Mouse (Mus musculus) heart, postnatal 14 days (tissue): ENCODE results near the gene Gm10778. TPM values are rescaled to one million over a fixed set of nuclear protein-coding genes. Genes with fewer than 3 reads are reported as not detected.
"Not testable (repeated sequence)": the region's sequence is repeated elsewhere in the genome, so short reads cannot be mapped to it uniquely, and the experiment has no call there.

Experiments used
- DNase-seq, 2 experiments: peaks; one replicate each; pipeline ENCODE4 v3.0.0; 2021 to 2022
- intact Hi-C: fragments of 180-260 bp; cut with DNase I; formaldehyde crosslinking; loops from one replicate; pipeline ENCODE4 v1.15.1; 2025
- total RNA-seq, 2 experiments: library from RNA; stranded (reverse); gene quantifications; 2 replicates each; pipeline ENCODE4 v1.2.3; 2021

The Gm10778 gene
- total RNA-seq, 2 experiments from 2014 or later, result 2.6 to 2.7 TPM

DNA sequence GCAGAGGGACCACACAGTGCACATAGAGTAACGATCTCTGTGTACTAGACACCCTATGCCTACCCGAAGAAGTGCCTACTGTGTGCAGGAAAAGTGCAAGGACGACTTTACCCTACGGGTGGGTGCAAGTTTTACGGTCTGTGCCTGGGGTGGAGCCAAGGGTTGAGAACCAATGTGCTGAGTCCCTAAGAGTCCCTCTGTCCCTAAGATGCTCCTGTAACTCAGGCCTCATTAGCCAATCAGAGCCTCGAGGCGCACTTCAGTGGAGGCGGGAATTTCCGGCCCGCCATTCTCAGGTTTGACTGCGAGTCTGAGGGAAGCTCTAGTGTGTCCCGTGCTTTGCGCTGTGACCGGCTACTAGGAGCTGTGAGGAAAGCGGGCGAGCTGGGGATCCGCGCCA lies 38.3 kb downstream of the Gm10778 start:
- intact Hi-C loops, DNase-seq: not testable (repeated sequence)

DNA sequence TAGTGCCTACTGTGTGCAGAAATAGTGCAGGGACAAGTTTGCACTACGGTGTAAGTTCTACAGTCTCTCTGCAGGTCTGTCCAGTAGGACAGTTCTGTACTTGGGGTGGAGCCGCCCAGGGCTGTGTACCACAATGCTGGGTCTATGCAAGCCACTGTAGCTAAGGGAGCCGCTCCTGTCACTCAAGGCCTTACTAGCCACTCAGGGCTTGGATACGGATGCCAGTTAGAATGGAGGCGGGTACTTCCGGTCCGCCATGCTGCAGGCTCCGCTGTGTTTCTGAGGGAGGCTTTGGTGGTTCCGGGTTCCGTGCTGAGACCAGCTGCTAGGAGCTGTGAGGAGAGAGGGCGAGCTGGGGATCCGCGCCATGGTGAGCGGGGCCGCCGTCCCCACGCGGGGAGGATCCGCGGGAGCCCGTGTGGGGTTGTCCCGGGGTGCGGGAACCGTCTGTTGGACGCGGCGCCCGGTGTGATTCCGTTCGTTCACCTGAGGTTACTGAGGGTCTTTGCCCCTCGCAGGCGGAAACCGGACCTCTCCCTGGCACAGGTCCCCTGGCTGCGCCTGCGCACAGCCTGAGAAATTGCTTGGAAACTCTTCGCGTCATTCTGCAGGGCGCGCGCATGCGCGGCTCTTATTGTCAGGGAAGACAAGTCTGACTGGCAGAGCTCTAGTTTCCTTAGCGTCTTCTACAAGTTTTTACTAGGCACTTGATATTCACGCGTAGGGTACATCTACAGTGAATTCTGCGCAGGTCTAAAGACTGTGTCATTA lies 55.9 kb downstream of the Gm10778 start, which contains the start of gene Zfp433:
TSS of gene Zfp433 (plus strand) at position 295 of the 771 bp plus-strand sequence.
- intact Hi-C loops, DNase-seq: not testable (repeated sequence)

Other genes with a start within 250 kb of the Gm10778 start
- 100 to 1,000 TPM; 133 TPM for gene Nfic, start 193.4 kb upstream of the Gm10778 start, total RNA-seq
- gene Celf5, start 166.3 kb upstream of the Gm10778 start, total RNA-seq, result under 1 TPM; 0.15 to 0.19 TPM
- 10 to 100 TPM; 55.4 to 62.0 TPM for gene Ncln, start 152.7 kb upstream of the Gm10778 start, total RNA-seq
- 1 to 10 TPM in 1 of 2 experiments, under 1 TPM in 1; 0.96 to 1.2 TPM for gene S1pr4, start 148.9 kb upstream of the Gm10778 start, total RNA-seq
- under 1 TPM; 0.73 to 0.76 TPM for gene Gna15, start 124.8 kb upstream of the Gm10778 start, total RNA-seq
- gene Gna11, start 103.9 kb upstream of the Gm10778 start, total RNA-seq, result 10 to 100 TPM; 50.6 to 51.6 TPM
- gene Aes, start 89.6 kb upstream of the Gm10778 start, total RNA-seq, result 100 to 1,000 TPM; 900 to 948 TPM
- gene Tle2, start 74.5 kb upstream of the Gm10778 start, total RNA-seq, result 10 to 100 TPM in 1 of 2 experiments, 1 to 10 TPM in 1; 9.4 to 11.2 TPM
- 10 to 100 TPM in 1 of 2 experiments, 1 to 10 TPM in 1; 8.0 to 10.2 TPM for gene Tle6, start 48.0 kb upstream of the Gm10778 start, total RNA-seq
- 1 to 10 TPM; 1.8 to 2.2 TPM for gene BC025920, start 42.8 kb upstream of the Gm10778 start, total RNA-seq
- gene Sirt6, start 21.3 kb upstream of the Gm10778 start, total RNA-seq, result 10 to 100 TPM; 10.7 to 11.0 TPM
- gene Ankrd24, start 20.5 kb upstream of the Gm10778 start, total RNA-seq, result 10 to 100 TPM in 1 of 2 experiments, 1 to 10 TPM in 1; 9.4 to 10.9 TPM
- 1 to 10 TPM; 4.8 to 5.4 TPM for gene Zfp433, start 55.8 kb downstream of the Gm10778 start, total RNA-seq
- gene Gm3055, start 122.1 kb downstream of the Gm10778 start, total RNA-seq, result 1 to 10 TPM; 2.1 to 2.4 TPM
- gene Gm4767, start 163.1 kb downstream of the Gm10778 start, total RNA-seq, result 1 to 10 TPM; 1.8 TPM
- 1 to 10 TPM; 1.8 to 2.7 TPM for gene Gm32687, start 214.9 kb downstream of the Gm10778 start, total RNA-seq